Mouse (Mus musculus): ENCODE measurements around the gene Pink1.

- TF ChIP-seq CTCF (IDR thresholded peaks at IDR 0.05; ENCODE audit: extremely low read depth, insufficient read depth, insufficient read length, insufficient replicate concordance) (no peak), POLR2A (IDR thresholded peaks at IDR 0.05; ENCODE audit: low read depth, low read length) (no peak)
These were observed 47.8 kb downstream of the Pink1 start for GRCm38 (mm10) chr4:138278346-138278745.
